Mouse (Mus musculus) intestine, embryonic 15.5 days (tissue): ENCODE data around the gene Tnnc1. TPM values are rescaled to one million over a fixed set of nuclear protein-coding genes. Genes with fewer than 3 reads are reported as not detected.

ENCODE experiments used
- ATAC-seq: fragments of 200-750 bp; cut with Nextera tagmentation; 2 replicates; pipeline ENCODE4 v1.8.0; 2017; ENCODE audit warnings: moderate TSS enrichment, moderate library complexity
- H3K27ac ChIP-seq: fragments of 300-500 bp; sonication (generic); 2 replicates; pipeline ENCODE4 v1.5.1; 2015; ENCODE audit warnings: mild to moderate bottlenecking, inconsistent platforms
- H3K27me3 ChIP-seq: fragments of 300-500 bp; sonication (generic); replicated peaks from 2 replicates; pipeline ENCODE4 v1.6.1; 2015; ENCODE audit warnings: inconsistent platforms
- H3K36me3 ChIP-seq: fragments of 300-500 bp; sonication (generic); 2 replicates; pipeline ENCODE4 v1.6.1; 2015; ENCODE audit warnings: inconsistent platforms
- H3K4me1 ChIP-seq: fragments of 300-500 bp; sonication (generic); replicated peaks from 2 replicates; pipeline ENCODE4 v1.6.1; 2015; ENCODE audit warnings: inconsistent platforms
- H3K4me2 ChIP-seq: fragments of 300-500 bp; sonication (generic); replicated peaks from 2 replicates; pipeline ENCODE4 v1.6.1; 2015; ENCODE audit warnings: mild to moderate bottlenecking, inconsistent platforms
- H3K4me3 ChIP-seq: fragments of 300-500 bp; sonication (generic); replicated peaks from 2 replicates; pipeline ENCODE4 v1.5.1; 2015; ENCODE audit warnings: inconsistent platforms
- H3K9ac ChIP-seq: fragments of 300-500 bp; sonication (generic); 2 replicates; pipeline ENCODE4 v1.6.1; 2015; ENCODE audit warnings: inconsistent platforms
- H3K9me3 ChIP-seq: fragments of 300-500 bp; sonication (generic); 2 replicates; pipeline ENCODE4 v1.6.1; 2016; ENCODE audit warnings: inconsistent platforms
- WGBS: fragments of 180-500 bp; shearing (Covaris S2); methylation state at CpG from one replicate; pipeline ENCODE4 v1.1.7; 2015; 5-methylcytosine and 5-hydroxymethylcytosine counted together
- polyA plus RNA-seq: library from polyadenylated mRNA; unstranded; fragments of >200 nt; fragmentation: Nextera tagmentation; extraction: Ambion mirVana; gene quantifications from 2 replicates; pipeline ENCODE4 v1.2.1, GENCODE M21; 2015

The Tnnc1 gene
- polyA plus RNA-seq, 1 experiment from 2014 or later: 6.4 TPM

- peak overlapping the region; percentile 67 for H3K4me2 ChIP-seq
- H3K27ac ChIP-seq: peak overlapping the region; percentile 93
- peaks cover 19% of the 10 kb centered on the region for H3K36me3 ChIP-seq
- ATAC-seq: peak; percentile 92
- H3K4me1 ChIP-seq: peaks cover 12% of the 10 kb centered on the region
- peak overlapping the region; percentile 82 for H3K9ac ChIP-seq
- H3K4me3 ChIP-seq: peak overlapping the region; percentile 88
- H3K9me3 ChIP-seq: no peaks in the 10 kb centered on the region
- H3K27me3 ChIP-seq: no peaks in the 10 kb centered on the region
- WGBS: 17% methylated on average over 38 of the region's 38 CpGs
Measured at GRCm38 (mm10) chr14:31250222-31251083, 42.3 kb downstream of the Tnnc1 start.

GRCm38 (mm10) chr14:31251084-31251604 is 43.0 kb downstream of the Tnnc1 start, which contains the start of the genes Phf7 and Bap1:
Gene Phf7 (minus strand): TSS chr14:31251317.
Gene Bap1 (plus strand): TSS chr14:31251450.
- Histone ChIP-seq H3K9me3 (no peaks in the 10 kb centered on the region), H3K27me3 (no peaks in the 10 kb centered on the region), H3K4me3 (peak within 1 kb of the TSS; percentile 88), H3K4me2 (peak within 1 kb of the TSS; percentile 74), H3K27ac (peak within 1 kb of the TSS; percentile 93), H3K9ac (peak within 1 kb of the TSS; percentile 98), H3K36me3 (peaks cover 26% of the 10 kb centered on the region), H3K4me1 (peaks cover 12% of the 10 kb centered on the region)
- peak; percentile 96 for ATAC-seq
- under 1% methylated on average over 75 of the region's 75 CpGs for WGBS

- no peak; the same call in 1 of the 2 replicates for ATAC-seq
- no peaks in the 10 kb centered on the region for H3K27me3 ChIP-seq
- under 1% methylated on average over 18 of the region's 18 CpGs for WGBS
- H3K9ac ChIP-seq: peak overlapping the region; percentile 98
- peak overlapping the region; percentile 74 for H3K4me2 ChIP-seq
- H3K27ac ChIP-seq: peak overlapping the region; percentile 57
- peak overlapping the region; percentile 88 for H3K4me3 ChIP-seq
- H3K9me3 ChIP-seq: no peaks in the 10 kb centered on the region
- H3K36me3 ChIP-seq: peaks cover 30% of the 10 kb centered on the region
- peaks cover 12% of the 10 kb centered on the region for H3K4me1 ChIP-seq
Measured at GRCm38 (mm10) chr14:31251626-31252025, 43.5 kb downstream of the Tnnc1 start.

- Histone ChIP-seq H3K4me1 (peaks cover 12% of the 10 kb centered on the region), H3K36me3 (peaks cover 32% of the 10 kb centered on the region), H3K9me3 (no peaks in the 10 kb centered on the region), H3K4me2 (peak overlapping the region; percentile 74), H3K4me3 (peak overlapping the region; percentile 88), H3K27ac (no peak overlapping the region), H3K27me3 (no peaks in the 10 kb centered on the region), H3K9ac (peak overlapping the region; percentile 98)
- WGBS: 83% methylated on average over 5 of the region's 5 CpGs
- no peak for ATAC-seq
Measured at GRCm38 (mm10) chr14:31252091-31252490, 44.0 kb downstream of the Tnnc1 start.

GRCm38 (mm10) chr14:31258476-31259050 is 50.5 kb downstream of the Tnnc1 start:
- 94% methylated on average over 14 of the region's 14 CpGs for WGBS
- ATAC-seq: no peak
- peaks cover 58% of the 10 kb centered on the region for H3K36me3 ChIP-seq

GRCm38 (mm10) chr14:31260374-31260773 is 52.3 kb downstream of the Tnnc1 start:
- no peaks in the 10 kb centered on the region for H3K9me3 ChIP-seq
- peaks cover 43% of the 10 kb centered on the region for H3K36me3 ChIP-seq
- no peak overlapping the region for H3K4me2 ChIP-seq
- H3K4me3 ChIP-seq: no peak overlapping the region
- ATAC-seq: peak; percentile 56; the same call in 1 of the 2 replicates
- 91% methylated on average over 4 of the region's 4 CpGs for WGBS
- no peaks in the 10 kb centered on the region for H3K4me1 ChIP-seq
- no peak overlapping the region for H3K9ac ChIP-seq
- H3K27ac ChIP-seq: no peak overlapping the region
- H3K27me3 ChIP-seq: no peaks in the 10 kb centered on the region

More at GRCm38 (mm10) chr14:31258476-31259050, 50.5 kb downstream of the Tnnc1 start:
- H3K27me3 ChIP-seq: no peaks in the 10 kb centered on the region
- no peak overlapping the region for H3K4me2 ChIP-seq
- H3K9me3 ChIP-seq: no peaks in the 10 kb centered on the region
- no peak overlapping the region for H3K27ac ChIP-seq
- H3K9ac ChIP-seq: no peak overlapping the region
- H3K4me1 ChIP-seq: no peaks in the 10 kb centered on the region
- no peak overlapping the region for H3K4me3 ChIP-seq

- no peaks in the 10 kb centered on the region for H3K9me3 ChIP-seq
- ATAC-seq: no peak
- H3K4me1 ChIP-seq: no peaks in the 10 kb centered on the region
- H3K4me2 ChIP-seq: no peak overlapping the region
- H3K27ac ChIP-seq: no peak overlapping the region
- peaks cover 37% of the 10 kb centered on the region for H3K36me3 ChIP-seq
- 89% methylated on average over 9 of the region's 9 CpGs for WGBS
- no peak overlapping the region for H3K9ac ChIP-seq
- H3K4me3 ChIP-seq: no peak overlapping the region
- no peaks in the 10 kb centered on the region for H3K27me3 ChIP-seq
Measured at GRCm38 (mm10) chr14:31260932-31261331, 52.8 kb downstream of the Tnnc1 start.

Other genes starting within 250 kb of the Tnnc1 start
- gene Glt8d1, start 206.9 kb upstream of the Tnnc1 start, polyA plus RNA-seq: 44.6 and 48.6 TPM in 2 replicates
- gene Spcs1, start 206.6 kb upstream of the Tnnc1 start, polyA plus RNA-seq: 411 and 423 TPM in 2 replicates
- gene Pbrm1, start 189.2 kb upstream of the Tnnc1 start, polyA plus RNA-seq: 97.1 and 106 TPM in 2 replicates
- gene Gnl3, start 189.2 kb upstream of the Tnnc1 start, polyA plus RNA-seq: 127 and 151 TPM in 2 replicates
- 90.1 TPM in 2 replicates for gene Smim4, start 79.4 kb upstream of the Tnnc1 start, polyA plus RNA-seq
- 261 and 315 TPM in 2 replicates for gene Nt5dc2, start 77.3 kb upstream of the Tnnc1 start, polyA plus RNA-seq
- gene Stab1, start 39.7 kb upstream of the Tnnc1 start, polyA plus RNA-seq: 32.3 and 32.5 TPM in 2 replicates
- 280 and 297 TPM in 2 replicates for gene Nisch, start 8.6 kb downstream of the Tnnc1 start, polyA plus RNA-seq
- 0.91 and 0.96 TPM in 2 replicates for gene Sema3g, start 9.5 kb downstream of the Tnnc1 start, polyA plus RNA-seq
- gene Phf7, start 43.0 kb downstream of the Tnnc1 start, polyA plus RNA-seq: 10.6 and 11.9 TPM in 2 replicates
- gene Bap1, start 43.1 kb downstream of the Tnnc1 start, polyA plus RNA-seq: 64.0 and 65.3 TPM in 2 replicates
- 3.6 and 3.7 TPM in 2 replicates for gene Dnah1, start 115.6 kb downstream of the Tnnc1 start, polyA plus RNA-seq
- 34.9 and 36.5 TPM in 2 replicates for gene Capn7, start 128.3 kb downstream of the Tnnc1 start, polyA plus RNA-seq
- 18.1 and 20.6 TPM in 2 replicates for gene Sh3bp5, start 227.8 kb downstream of the Tnnc1 start, polyA plus RNA-seq